Mouse (Mus musculus) neural tube, embryonic 13.5 days (tissue): ENCODE measurements at regions not wholly inside any gene's neighbourhood (a gene's known extent, or its start where the extent isn't known, plus 50 kb on each side); places are given as distances from the start of the nearest gene placed in this dataset.

Source experiments
- ATAC-seq: fragments of 200-750 bp; cut with Nextera tagmentation; 2 replicates; pipeline ENCODE4 v1.8.0; 2017; ENCODE audit warnings: low read depth, mild to moderate bottlenecking, moderate TSS enrichment, moderate library complexity
- H3K27ac ChIP-seq: fragments of 300-500 bp; sonication (generic); replicated peaks from 2 replicates; pipeline ENCODE4 v1.5.1; 2015; ENCODE audit warnings: moderate library complexity, mild to moderate bottlenecking, inconsistent platforms
- H3K27me3 ChIP-seq: fragments of 300-500 bp; sonication (generic); 2 replicates; pipeline ENCODE4 v1.6.1; 2015; ENCODE audit warnings: mild to moderate bottlenecking, inconsistent platforms
- H3K36me3 ChIP-seq: fragments of 300-500 bp; sonication (generic); 2 replicates; pipeline ENCODE4 v1.6.1; 2015; ENCODE audit warnings: mild to moderate bottlenecking, inconsistent platforms
- H3K4me1 ChIP-seq: fragments of 300-500 bp; sonication (generic); replicated peaks from 2 replicates; pipeline ENCODE4 v1.6.1; 2015; ENCODE audit warnings: inconsistent platforms
- H3K4me2 ChIP-seq: fragments of 300-500 bp; sonication (generic); 2 replicates; pipeline ENCODE4 v1.6.1; 2015; ENCODE audit warnings: inconsistent platforms, mild to moderate bottlenecking, moderate library complexity
- H3K4me3 ChIP-seq: fragments of 300-500 bp; sonication (generic); 2 replicates; pipeline ENCODE4 v1.5.1; 2015; ENCODE audit warnings: mild to moderate bottlenecking, inconsistent platforms
- H3K9ac ChIP-seq: fragments of 300-500 bp; sonication (generic); 2 replicates; pipeline ENCODE4 v1.6.1; 2015; ENCODE audit warnings: moderate library complexity, mild to moderate bottlenecking, inconsistent platforms
- H3K9me3 ChIP-seq: fragments of 300-500 bp; sonication (generic); 2 replicates; pipeline ENCODE4 v1.6.1; 2016; ENCODE audit warnings: inconsistent platforms
- WGBS: fragments of 180-500 bp; shearing (Covaris S2); methylation state at CpG from one replicate; pipeline ENCODE4 v1.1.7; 2015; 5-methylcytosine and 5-hydroxymethylcytosine counted together

- Histone ChIP-seq H3K4me3 (no peak overlapping the region), H3K27me3 (no peaks in the 10 kb centered on the region), H3K4me1 (peaks cover 11% of the 10 kb centered on the region), H3K27ac (no peak overlapping the region), H3K4me2 (no peak overlapping the region), H3K36me3 (no peaks in the 10 kb centered on the region), H3K9me3 (no peaks in the 10 kb centered on the region), H3K9ac (no peak overlapping the region)
- 63% methylated on average over 2 of the region's 2 CpGs for WGBS
- no peak for ATAC-seq
Measured at GRCm38 (mm10) chr6:51085547-51085946, 346.9 kb upstream of the Nfe2l3 start.

- H3K36me3 ChIP-seq: no peaks in the 10 kb centered on the region
- H3K4me3 ChIP-seq: no peak overlapping the region
- H3K9me3 ChIP-seq: no peaks in the 10 kb centered on the region
- ATAC-seq: no peak
- H3K9ac ChIP-seq: no peak overlapping the region
- no peak overlapping the region for H3K4me2 ChIP-seq
- H3K4me1 ChIP-seq: peaks cover 11% of the 10 kb centered on the region
- no peaks in the 10 kb centered on the region for H3K27me3 ChIP-seq
- WGBS: 83% methylated on average over 4 of the region's 4 CpGs
- H3K27ac ChIP-seq: no peak overlapping the region
Measured at GRCm38 (mm10) chr6:51086347-51086746, 346.1 kb upstream of the Nfe2l3 start.

- Histone ChIP-seq H3K9me3 (no peaks in the 10 kb centered on the region), H3K27me3 (no peaks in the 10 kb centered on the region), H3K9ac (no peak overlapping the region), H3K4me3 (no peak overlapping the region), H3K27ac (no peak overlapping the region), H3K36me3 (no peaks in the 10 kb centered on the region), H3K4me1 (peaks cover 11% of the 10 kb centered on the region), H3K4me2 (no peak overlapping the region)
- ATAC-seq: no peak
- WGBS: 78% methylated on average over 2 of the region's 2 CpGs
Measured at GRCm38 (mm10) chr6:51087806-51088205, 344.7 kb upstream of the Nfe2l3 start.

DNA sequence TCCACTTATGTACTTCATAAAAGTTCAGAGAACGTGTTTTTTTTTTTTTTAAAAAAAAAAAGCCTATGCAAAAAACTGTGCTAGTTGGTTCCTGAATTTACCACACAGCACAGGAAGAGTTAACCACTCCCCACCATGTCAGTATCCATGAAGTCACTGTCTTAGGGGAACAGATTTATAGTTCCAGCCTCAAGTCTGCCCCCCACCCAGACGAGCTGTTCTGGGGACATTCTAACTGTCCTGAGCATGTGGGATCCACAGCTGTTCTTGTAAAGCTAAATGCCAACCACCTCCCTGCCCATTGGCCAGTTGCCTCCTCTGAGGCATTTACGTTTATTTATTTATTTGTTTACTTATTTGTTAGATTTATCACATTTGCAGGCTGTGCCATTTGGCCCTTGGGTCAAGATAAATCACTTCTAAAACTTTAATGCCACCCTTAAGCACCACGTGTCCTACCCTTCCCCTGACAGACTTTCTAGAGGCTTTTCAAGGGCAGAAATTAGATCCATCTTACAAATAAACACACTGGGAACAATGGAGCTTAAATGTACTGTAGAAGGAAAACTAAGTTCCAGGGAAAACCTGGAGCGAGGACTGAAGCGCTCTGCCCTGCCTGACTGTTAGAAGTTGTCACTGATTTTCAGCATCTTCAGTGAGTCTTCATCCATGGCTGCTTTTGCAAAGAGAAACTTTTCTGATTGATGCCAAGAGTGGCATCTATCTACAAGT, 343.7 kb upstream of the Nfe2l3 start:
- H3K9me3 ChIP-seq: no peaks in the 10 kb centered on the region
- no peak overlapping the region for H3K4me3 ChIP-seq
- H3K36me3 ChIP-seq: no peaks in the 10 kb centered on the region
- ATAC-seq: peak; percentile 56; the same call in 1 of the 2 replicates
- 37% methylated on average over 6 of the region's 6 CpGs for WGBS
- H3K27ac ChIP-seq: no peak overlapping the region
- H3K27me3 ChIP-seq: no peaks in the 10 kb centered on the region
- peaks cover 11% of the 10 kb centered on the region for H3K4me1 ChIP-seq
- no peak overlapping the region for H3K9ac ChIP-seq
- no peak overlapping the region for H3K4me2 ChIP-seq

GRCm38 (mm10) chr6:51093196-51093595, 339.3 kb upstream of the Nfe2l3 start:
- ATAC-seq: no peak
- Histone ChIP-seq H3K27me3 (no peaks in the 10 kb centered on the region), H3K36me3 (no peaks in the 10 kb centered on the region), H3K27ac (no peak overlapping the region), H3K4me3 (no peak overlapping the region), H3K9me3 (no peaks in the 10 kb centered on the region), H3K4me2 (no peak overlapping the region), H3K9ac (no peak overlapping the region), H3K4me1 (peaks cover 19% of the 10 kb centered on the region)
- 89% methylated on average over 4 of the region's 4 CpGs for WGBS

DNA sequence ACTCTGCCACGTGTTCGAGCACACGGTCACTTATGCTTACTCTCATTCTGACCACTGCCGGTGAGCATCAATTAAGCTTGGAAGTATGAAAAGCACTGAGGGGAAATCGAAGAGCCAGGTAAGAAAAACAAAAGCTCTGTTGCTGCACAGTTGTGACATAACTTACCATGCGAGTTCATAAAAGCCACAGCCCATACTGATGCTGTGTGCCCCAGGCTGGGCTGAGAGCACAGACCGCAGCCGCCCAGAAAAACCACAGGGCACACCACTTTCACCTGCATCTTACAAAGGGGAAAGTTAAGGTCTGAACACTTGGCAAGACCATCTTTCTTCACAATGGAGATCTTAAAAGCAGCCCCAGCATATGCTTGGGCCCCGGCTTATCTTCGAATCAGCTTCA, 338.2 kb upstream of the Nfe2l3 start:
- Histone ChIP-seq H3K36me3 (no peaks in the 10 kb centered on the region), H3K27ac (no peak overlapping the region), H3K4me1 (peaks cover 11% of the 10 kb centered on the region; the same call in 1 of the 2 replicates), H3K4me3 (no peak overlapping the region), H3K9ac (no peak overlapping the region), H3K27me3 (no peaks in the 10 kb centered on the region), H3K9me3 (0 out of 2 replicates have a peak, but pooled peaks cover 4% of the 10 kb centered on the region), H3K4me2 (no peak overlapping the region)
- 86% methylated on average over 10 of the region's 10 CpGs for WGBS
- ATAC-seq: no peak

- Histone ChIP-seq H3K4me2 (no peak overlapping the region), H3K27me3 (no peaks in the 10 kb centered on the region), H3K4me3 (no peak overlapping the region), H3K27ac (no peak overlapping the region), H3K4me1 (peaks cover 11% of the 10 kb centered on the region; the same call in 1 of the 2 replicates), H3K36me3 (no peaks in the 10 kb centered on the region), H3K9ac (no peak overlapping the region), H3K9me3 (0 out of 2 replicates have a peak, but pooled peaks cover 4% of the 10 kb centered on the region)
- no peak for ATAC-seq
- WGBS: 89% methylated on average over 6 of the region's 6 CpGs
Measured at GRCm38 (mm10) chr6:51097488-51097887, 335.0 kb upstream of the Nfe2l3 start.

GRCm38 (mm10) chr6:51100341-51100740, 332.1 kb upstream of the Nfe2l3 start:
- no peaks in the 10 kb centered on the region for H3K27me3 ChIP-seq
- H3K9ac ChIP-seq: no peak overlapping the region
- H3K4me1 ChIP-seq: no peaks in the 10 kb centered on the region
- WGBS: 75% methylated on average over 4 of the region's 4 CpGs
- no peak for ATAC-seq
- H3K4me2 ChIP-seq: no peak overlapping the region
- no peak overlapping the region for H3K27ac ChIP-seq
- 0 out of 2 replicates have a peak, but pooled peaks cover 4% of the 10 kb centered on the region for H3K9me3 ChIP-seq
- no peak overlapping the region for H3K4me3 ChIP-seq
- H3K36me3 ChIP-seq: no peaks in the 10 kb centered on the region

DNA sequence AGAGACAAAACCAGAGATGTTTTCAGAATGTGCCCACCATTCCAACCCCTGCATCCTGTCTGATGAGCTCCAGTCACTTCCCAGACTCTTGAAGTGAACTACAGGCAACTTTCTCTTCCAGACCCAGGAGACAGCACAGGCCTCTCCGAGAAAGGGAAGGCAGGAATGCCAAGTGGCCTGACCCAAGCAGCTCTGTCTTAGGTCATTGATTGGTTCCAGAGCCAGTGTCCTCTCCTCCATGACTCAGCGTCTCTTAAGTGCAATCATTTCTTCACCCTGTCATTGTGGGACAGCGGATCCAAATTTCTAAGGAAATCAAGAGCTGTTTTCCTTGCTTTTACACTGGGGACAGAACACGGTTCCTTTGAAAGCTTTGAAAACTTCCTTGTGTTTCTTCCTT, 329.2 kb upstream of the Nfe2l3 start:
- ATAC-seq: no peak
- Histone ChIP-seq H3K27me3 (no peaks in the 10 kb centered on the region), H3K9me3 (0 out of 2 replicates have a peak, but pooled peaks cover 4% of the 10 kb centered on the region), H3K27ac (no peak overlapping the region), H3K4me2 (no peak overlapping the region), H3K9ac (no peak overlapping the region), H3K4me3 (no peak overlapping the region), H3K4me1 (no peaks in the 10 kb centered on the region), H3K36me3 (no peaks in the 10 kb centered on the region)
- WGBS: 62% methylated on average over 4 of the region's 4 CpGs

DNA sequence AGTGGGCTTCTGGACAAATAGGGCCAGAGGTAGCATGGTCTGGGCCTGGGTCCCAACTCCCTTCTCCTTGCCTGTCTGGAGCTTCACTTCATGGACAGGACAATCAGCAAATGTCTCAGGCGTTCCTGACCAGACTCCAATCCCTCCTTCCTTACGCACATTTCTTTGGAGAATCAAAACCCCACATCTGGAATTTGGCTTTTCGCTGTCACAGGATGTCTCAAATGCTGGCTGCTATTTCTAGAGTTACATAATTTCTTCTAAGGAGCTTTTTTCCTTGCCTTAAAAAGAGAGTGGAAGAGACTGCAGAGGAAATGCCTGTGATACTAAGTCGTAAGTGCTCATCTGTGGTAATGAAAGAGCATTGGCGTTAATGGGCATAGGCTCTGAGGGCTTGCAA, 328.1 kb upstream of the Nfe2l3 start:
- H3K4me1 ChIP-seq: no peaks in the 10 kb centered on the region
- no peaks in the 10 kb centered on the region for H3K9me3 ChIP-seq
- 76% methylated on average over 5 of the region's 5 CpGs for WGBS
- H3K4me3 ChIP-seq: no peak overlapping the region
- no peak overlapping the region for H3K27ac ChIP-seq
- H3K4me2 ChIP-seq: no peak overlapping the region
- no peaks in the 10 kb centered on the region for H3K36me3 ChIP-seq
- no peak for ATAC-seq
- H3K9ac ChIP-seq: no peak overlapping the region
- H3K27me3 ChIP-seq: no peaks in the 10 kb centered on the region

- Histone ChIP-seq H3K9ac (no peak overlapping the region), H3K27me3 (no peaks in the 10 kb centered on the region), H3K9me3 (no peaks in the 10 kb centered on the region), H3K4me1 (no peaks in the 10 kb centered on the region), H3K4me2 (no peak overlapping the region), H3K27ac (no peak overlapping the region), H3K36me3 (no peaks in the 10 kb centered on the region), H3K4me3 (no peak overlapping the region)
- WGBS: 56% methylated on average over 8 of the region's 8 CpGs
- ATAC-seq: no peak
Measured at GRCm38 (mm10) chr6:51108336-51108956, 324.0 kb upstream of the Nfe2l3 start.

DNA sequence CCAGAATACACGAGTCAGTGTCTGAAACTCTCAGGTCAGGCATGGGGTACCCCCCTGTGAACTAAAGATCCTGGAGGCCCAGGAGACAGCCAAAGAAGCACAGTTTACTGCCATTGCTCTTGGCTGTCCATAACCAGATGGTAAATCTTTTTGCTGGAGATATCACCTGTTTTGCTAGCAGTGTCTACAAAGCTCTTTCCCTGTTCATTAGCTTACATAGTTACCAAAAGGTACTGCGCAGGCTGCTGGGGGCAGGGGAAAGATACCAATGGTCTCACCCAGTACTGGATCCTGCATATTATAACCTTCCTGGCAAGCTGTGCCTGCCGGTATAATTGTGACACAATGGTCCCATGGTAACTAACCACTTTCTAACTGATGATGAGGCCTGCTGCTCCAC, 321.9 kb upstream of the Nfe2l3 start:
- H3K27me3 ChIP-seq: no peaks in the 10 kb centered on the region
- no peak for ATAC-seq
- no peak overlapping the region for H3K4me3 ChIP-seq
- H3K9me3 ChIP-seq: no peaks in the 10 kb centered on the region
- no peak overlapping the region for H3K9ac ChIP-seq
- no peak overlapping the region for H3K4me2 ChIP-seq
- H3K27ac ChIP-seq: no peak overlapping the region
- WGBS: 93% methylated on average over 3 of the region's 3 CpGs
- H3K36me3 ChIP-seq: no peaks in the 10 kb centered on the region
- 0 out of 2 replicates have a peak, but pooled peaks cover 2% of the 10 kb centered on the region for H3K4me1 ChIP-seq
